Mouse (Mus musculus) T-helper 2 cell (primary cell): ENCODE measurements at regions not wholly inside any gene's neighbourhood (a gene's known extent, or its start where the extent isn't known, plus 50 kb on each side); places are given as distances from the start of the nearest gene placed in this dataset.

Experiments
- in situ Hi-C: fragments of 300-600 bp; cut with MboI, MseI; formaldehyde crosslinking; loops from one replicate; pipeline ENCODE4 v1.15.1; 2025; ENCODE audit warnings: high pct_unique_total_duplicates

DNA sequence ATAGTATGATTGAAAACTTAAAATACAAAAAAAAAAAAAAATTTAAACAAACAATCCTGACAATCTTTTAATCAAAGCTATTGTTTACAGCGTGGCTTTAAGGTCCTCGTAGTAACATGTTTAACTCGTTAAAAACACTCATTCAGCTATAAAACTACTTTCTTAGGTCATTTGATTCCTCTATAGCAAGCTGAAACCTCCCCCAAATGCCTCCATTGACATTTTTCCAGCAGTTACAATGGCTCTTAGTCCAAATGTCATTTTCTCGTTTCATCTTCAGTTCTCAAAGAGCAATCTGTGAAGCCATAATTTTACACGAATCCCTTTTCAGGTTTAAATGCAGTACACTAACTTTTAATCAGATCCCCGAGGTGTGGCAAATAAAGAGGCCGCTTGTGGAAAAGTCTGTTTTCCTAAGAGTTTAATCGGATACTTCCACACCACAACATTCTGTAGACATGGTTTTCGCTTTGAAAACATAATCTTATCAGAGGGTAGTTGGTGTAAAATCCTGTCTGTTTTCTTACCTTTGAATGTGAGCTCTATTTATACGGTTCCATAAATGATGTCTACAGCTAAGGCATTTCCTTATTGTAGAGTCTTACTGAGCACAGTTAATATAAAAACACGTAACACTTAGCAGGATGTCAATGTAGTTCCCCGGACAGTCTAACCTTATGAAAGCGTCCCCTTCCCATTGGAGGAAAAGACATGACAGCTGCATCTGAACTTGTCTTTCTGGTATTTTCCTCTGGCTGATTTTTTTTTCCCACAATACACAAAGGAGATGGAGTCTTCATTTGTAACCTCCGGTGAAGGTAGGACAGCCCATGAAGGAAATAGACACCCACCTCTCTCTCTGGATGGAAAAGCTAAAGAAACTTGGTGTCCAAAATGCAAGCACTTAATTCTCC is 69.6 kb upstream of the BC052040 start:
- in situ Hi-C loops, result loop anchor here (10.0 kb wide), 1 partner anchor 873 kb away; no protein-coding TSS in a partner anchor

DNA sequence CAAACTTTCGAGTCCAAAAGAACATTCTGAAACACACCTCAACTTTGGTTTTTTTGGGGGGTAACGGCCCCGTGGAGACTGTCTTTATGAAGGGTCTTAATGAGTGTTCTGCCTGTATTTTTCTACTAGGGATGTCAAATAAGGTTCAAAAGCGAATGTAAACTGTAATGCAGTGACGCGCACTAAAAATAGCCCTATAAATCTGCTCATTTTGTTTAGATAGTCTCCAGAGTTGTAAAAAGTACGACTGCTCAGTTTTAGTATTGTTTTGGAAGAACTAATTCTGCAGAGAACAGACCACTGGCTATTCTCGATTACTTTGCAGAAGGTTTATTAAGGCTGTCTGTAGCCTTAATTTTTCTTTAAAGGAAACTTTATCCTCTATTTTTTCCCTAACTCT is 68.6 kb upstream of the BC052040 start:
- in situ Hi-C loops, result loop anchor here (10.0 kb wide), 1 partner anchor 872 kb away; no protein-coding TSS in a partner anchor

DNA sequence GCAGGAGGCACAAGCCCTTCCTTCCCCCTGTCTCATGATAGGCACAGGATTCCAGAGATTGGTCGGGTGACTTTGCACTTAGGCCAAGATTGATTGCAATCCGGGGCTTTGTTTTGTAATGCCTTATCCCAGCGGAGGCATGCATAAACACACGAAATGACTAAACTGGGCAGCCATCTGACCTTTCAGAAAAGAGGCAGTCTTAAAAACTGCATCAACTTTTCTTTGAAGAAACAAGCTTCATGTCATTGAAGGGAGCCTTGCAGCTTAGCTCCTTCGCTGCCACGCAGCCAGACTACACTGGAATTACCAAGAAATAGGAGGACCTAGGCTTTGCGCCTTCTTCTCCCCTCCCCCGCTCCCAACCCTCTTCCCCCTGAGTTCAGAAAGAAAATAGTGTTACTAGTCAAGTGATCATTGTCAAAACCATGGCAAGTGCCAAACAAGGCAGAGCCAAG is 67.7 kb upstream of the BC052040 start:
- in situ Hi-C loops, result loop anchor here (10.0 kb wide), 1 partner anchor 871 kb away; no protein-coding TSS in a partner anchor

DNA sequence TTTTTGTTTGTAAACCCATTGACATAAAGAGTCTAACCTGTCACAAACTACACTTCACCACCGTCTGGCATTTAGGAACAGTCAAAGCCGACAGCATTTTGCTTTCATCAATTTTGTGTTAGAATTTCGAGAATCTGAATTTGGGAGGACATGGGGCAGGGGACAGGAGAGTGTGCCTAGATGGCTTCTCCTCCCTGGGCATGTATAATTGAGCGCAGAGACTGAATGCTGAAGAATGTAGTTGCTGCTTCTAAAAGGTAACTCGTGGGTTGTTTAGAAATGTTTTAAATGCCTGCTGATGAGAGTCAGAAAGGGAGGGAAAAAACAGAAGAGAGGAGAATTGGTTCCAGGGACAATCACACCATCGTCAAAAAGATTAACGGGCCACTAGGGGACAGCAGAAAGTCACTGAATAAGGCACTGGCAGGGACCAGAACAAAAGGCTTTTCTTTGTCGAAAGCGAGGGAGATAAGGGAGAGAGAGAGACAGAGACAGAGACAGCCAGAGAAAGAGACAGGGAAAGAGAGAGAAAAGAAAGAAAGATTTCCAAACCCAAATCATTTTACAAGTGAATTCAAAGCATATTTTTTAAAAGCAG is 66.6 kb upstream of the BC052040 start:
- in situ Hi-C loops, result loop anchor here (10.0 kb wide), 1 partner anchor 870 kb away; no protein-coding TSS in a partner anchor

DNA sequence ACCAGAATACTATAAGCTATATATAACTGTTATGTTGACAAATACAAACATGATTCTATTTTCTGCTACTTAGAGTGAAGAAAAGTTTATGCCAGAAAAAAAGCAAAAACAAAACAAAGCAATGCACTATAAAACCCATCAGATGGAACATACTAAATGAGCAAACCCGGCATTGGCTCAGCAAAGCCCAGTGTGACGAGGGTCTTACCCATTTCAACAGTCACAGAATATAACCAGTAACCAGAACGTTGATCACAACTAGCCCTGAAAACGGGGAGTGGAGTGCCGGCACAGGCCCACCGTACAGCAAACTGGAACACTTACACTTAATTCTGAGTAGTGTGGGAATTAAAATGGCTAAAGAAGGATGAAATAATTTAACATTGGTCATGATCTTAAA is 66.0 kb upstream of the BC052040 start:
- in situ Hi-C loops, result loop anchor here (10.0 kb wide), 1 partner anchor 869 kb away; no protein-coding TSS in a partner anchor

DNA sequence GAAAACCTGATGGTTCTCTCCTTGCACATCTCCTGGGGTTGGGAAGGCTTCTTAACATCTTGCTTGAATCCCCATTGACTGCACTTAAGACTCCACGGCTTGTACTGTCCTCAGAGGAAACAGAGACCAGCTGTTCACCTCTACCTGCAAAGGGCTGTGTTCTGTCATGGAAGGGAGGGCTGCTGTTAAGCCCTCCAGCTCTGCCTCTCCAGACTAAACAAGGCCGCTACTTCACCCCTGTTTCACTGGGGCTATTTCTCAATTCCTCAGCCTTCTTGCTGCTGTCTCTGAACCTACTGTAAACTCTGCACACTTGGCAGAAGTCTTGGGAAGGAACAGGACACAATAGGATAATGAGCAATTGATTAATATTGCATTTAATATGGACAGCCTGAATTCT is 64.7 kb upstream of the BC052040 start:
- in situ Hi-C loops, result loop anchor here (10.0 kb wide), 1 partner anchor 868 kb away; no protein-coding TSS in a partner anchor

DNA sequence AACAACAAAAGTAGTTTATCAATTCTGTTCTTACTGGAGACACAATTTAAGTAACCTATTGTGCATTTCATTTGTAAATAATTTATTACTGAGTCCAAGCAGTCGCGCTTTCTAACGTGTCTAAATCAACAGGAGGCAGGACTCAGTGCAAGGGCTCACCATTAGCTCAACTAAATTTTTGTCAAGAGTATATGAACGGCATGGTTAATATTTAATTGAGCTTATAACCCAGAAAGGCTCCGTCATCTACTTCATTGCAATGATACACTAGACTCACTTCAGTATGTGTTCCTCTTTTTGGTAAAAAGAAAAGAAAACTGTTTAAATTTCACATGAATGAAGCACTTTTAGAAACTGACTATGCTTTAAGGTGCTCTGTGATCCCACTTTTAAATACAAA is 61.5 kb upstream of the BC052040 start:
- in situ Hi-C loops, result loop anchor here (10.0 kb wide), 1 partner anchor 865 kb away; no protein-coding TSS in a partner anchor

DNA sequence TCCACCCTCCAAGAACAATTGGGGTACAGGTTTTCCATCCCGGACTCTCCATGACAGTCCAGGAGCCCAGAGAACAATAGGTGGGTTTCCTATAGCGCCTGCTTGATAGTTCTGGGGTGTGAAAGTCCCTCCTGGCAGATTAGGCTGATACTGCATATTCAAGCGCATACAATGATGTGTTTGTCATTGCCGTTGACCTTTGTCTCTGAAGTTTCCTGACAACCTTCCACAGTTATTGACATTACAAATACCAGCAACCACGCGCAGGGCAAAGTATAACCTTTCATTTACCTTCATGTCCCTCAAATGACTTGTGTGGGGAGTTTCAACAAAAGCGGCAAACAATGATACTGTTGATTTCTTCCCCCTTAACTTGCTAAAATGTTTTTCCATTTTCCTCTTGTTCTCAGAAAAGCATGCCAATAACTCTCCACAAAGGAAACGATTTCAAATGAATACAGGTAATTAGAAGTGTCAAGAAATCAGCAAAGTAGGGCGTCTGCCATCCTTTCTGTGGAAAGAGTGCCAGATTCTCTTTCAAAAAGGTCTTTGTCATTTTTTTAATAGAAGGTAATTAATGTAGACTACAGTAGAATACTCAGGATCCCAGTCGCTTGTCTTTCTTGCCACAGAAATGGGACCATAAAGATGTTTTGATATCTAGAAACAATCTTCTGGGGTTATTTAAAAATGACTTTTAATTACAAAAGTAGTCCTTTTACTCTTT is 60.9 kb upstream of the BC052040 start:
- in situ Hi-C loops, result no loop called here

DNA sequence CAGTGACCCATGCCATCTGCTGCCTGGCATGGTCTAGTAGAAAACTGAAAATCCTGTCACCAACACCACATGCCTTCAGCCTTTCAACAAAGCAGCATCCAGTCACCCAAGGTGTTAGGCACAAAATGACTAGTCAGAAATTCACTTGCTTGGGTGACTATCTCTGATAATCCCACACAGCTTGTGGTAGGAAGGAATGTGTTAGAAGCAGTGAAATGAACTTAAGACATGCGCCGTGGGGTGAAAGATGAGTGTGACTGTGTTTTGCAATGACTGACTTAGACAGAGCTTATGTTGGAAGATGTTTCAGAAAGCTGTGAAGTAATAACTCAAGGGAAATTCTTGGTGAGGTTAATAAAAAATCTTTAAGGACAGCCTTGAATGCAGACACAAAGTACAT is 51.6 kb upstream of the BC052040 start:
- in situ Hi-C loops, result no loop called here
